Mouse (Mus musculus): ENCODE measurements around the gene Yy1. TPM values are rescaled to one million over a fixed set of nuclear protein-coding genes. Genes with fewer than 3 reads are reported as not detected.

Gene Yy1
- total RNA-seq, 2 experiments from 2014 or later = 45.0 to 53.7 TPM

DNA sequence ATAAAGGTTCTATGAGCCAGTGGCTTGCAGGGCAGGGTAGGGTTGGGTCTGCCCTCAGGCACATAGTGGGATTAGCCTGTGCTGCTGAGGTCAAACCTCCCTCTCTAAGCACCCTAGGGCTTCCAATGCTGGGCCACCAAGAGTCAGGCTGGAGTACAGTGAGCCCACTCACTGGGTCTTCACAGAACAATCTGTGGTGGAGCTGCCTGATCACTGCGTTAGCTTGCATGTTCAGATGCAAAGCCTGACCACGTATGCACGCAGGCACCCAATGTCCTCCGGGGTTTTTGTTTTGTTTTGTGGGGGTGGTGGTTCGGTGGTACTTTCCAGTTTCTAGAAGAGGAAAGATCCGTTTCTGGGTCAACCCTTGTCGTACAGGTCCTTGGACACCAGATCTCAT lies 64.3 kb downstream of the Yy1 start:
- DNase-seq (ENCODE audit: low spot score in 2 of 2) = no peak
- TF ChIP-seq CTCF (conservative IDR thresholded peaks at IDR 0.05) = no peak
- no peak overlapping the region for H3K4me3 ChIP-seq
- no peak overlapping the region for H3K27ac ChIP-seq

DNA sequence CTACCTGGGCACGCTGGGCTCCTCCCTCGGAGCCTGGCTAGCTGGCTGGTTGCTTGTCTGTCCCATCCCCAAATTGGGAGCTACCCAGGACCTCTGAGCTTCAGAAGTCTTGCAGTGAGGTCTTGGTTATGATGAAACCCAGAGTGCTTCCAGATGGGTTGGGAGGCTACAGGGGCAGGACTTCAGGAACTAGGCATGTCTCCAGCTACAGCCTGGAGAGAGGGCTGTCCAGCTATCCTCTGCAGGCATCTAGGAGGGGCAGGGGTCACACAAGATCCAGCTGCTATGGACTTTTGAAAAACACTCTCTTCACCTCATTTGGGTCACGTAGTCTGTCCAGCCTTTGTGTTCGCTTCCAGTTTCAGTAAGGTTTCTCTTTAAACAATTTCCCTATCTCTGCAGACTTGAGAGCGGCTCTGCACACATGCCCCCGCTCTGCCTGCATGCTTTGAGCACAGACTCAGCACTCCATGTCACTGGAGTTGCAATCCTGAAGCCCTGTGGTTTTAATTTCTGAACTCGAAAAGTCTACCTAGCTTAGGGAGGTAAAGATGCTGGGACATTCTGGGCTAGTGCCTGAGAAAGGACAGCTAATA lies 64.9 kb downstream of the Yy1 start:
- Histone ChIP-seq H3K27ac (no peak overlapping the region), H3K4me3 (no peak overlapping the region)
- no peak for DNase-seq (ENCODE audit: low spot score in 2 of 2)
- no peak for TF ChIP-seq CTCF (conservative IDR thresholded peaks at IDR 0.05)

DNA sequence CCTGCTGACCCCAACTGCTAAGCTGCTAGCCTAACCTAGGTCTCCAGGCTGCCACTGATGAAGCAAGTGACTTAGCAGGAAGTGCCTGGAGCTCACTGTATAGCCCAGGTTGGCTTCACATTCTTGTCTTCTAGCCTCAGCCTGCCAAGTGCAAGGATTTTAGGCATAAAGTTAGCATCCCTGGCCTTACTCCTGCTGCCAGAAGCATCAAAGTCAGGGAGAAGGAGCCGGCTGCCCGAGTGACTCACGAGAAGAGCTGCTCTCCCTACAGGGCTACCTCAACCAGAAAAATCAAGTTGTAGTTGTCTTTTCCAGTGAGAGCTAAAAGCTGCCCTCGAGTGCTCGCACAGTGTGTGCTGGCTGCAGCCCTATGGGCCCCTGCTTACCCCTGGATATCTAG lies 65.7 kb downstream of the Yy1 start:
- H3K4me3 ChIP-seq = no peak overlapping the region
- no peak for DNase-seq (ENCODE audit: low spot score in 2 of 2)
- H3K27ac ChIP-seq = no peak overlapping the region
- no peak for TF ChIP-seq CTCF (conservative IDR thresholded peaks at IDR 0.05)

DNA sequence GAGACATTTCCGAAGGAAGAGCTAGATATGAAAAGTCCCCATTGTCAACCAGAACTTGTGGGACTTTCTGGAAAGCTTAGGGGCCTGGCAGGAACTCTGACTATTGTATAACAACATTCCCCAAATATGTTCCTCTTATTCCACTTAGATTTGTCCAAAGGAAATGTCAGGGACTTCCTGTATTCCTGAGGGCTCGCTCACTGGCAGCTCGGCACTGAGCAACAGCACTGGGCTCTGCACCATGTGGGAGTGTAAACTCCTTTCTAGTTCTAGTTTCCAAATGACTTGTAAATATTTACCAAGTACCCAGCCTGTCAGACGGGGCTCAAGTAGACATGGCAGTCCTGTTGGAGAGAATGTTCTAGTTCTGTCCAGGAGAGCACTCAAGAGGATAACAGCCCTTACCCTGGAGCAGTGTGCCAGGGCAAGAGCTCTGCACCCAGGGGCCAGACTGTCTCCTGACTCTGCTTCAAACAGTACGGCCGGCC lies 72.3 kb downstream of the Yy1 start:
- no peak for TF ChIP-seq CTCF (conservative IDR thresholded peaks at IDR 0.05)
- Histone ChIP-seq H3K4me3 (no peak overlapping the region), H3K27ac (no peak overlapping the region)
- DNase-seq (ENCODE audit: low spot score in 2 of 2) = no peak

DNA sequence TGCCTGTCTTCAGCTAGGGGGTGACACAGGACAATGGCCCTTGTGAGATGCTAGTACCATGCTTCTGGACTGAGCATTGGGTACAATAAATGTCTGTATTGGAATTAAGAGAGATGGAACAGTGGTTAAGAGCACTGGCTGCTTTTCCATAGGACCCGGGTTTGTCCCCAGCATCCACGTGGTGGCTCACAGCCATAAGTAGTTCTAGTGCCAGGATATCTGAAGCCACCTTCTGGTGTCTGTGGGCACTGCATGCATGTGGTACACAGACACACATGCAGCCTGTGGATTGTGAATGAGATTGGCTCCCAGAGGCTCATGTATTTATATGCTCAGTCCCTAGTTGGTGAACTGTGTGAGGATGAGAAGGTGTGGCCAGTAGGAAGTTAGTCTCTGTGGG lies 76.8 kb downstream of the Yy1 start:
- TF ChIP-seq CTCF (conservative IDR thresholded peaks at IDR 0.05) = peak; percentile 64
- no peak for DNase-seq (ENCODE audit: low spot score in 2 of 2)
- Histone ChIP-seq H3K27ac (no peak overlapping the region), H3K4me3 (no peak overlapping the region)

Small RNA genes lying within 50 kb of the gene (microRNA-seq; reads per million reads assigned to microRNA genes)
- gene Mir345 = 35.5 to 76.8 reads per million in 2 experiments

Other genes starting within 250 kb of the Yy1 start
- 100 to 1,000 TPM; 194 to 199 TPM for gene Evl, start 238.3 kb upstream of the Yy1 start, total RNA-seq (2021)
- 1 to 10 TPM; 3.7 to 5.4 TPM for gene Degs2, start 90.7 kb upstream of the Yy1 start, total RNA-seq (2021)
- 10 to 100 TPM; 21.7 to 23.3 TPM for gene Slc25a29, start 42.9 kb downstream of the Yy1 start, total RNA-seq (2021)
- gene Slc25a47, start 43.1 kb downstream of the Yy1 start, total RNA-seq (2021) = 1 to 10 TPM; 9.2 to 9.6 TPM
- 10 to 100 TPM; 11.0 to 12.2 TPM for gene Wdr25, start 100.7 kb downstream of the Yy1 start, total RNA-seq (2021)
- 10 to 100 TPM; 82.0 to 86.2 TPM for gene Wars, start 101.2 kb downstream of the Yy1 start, total RNA-seq (2021)